Mouse (Mus musculus) C2C12 (cell line): ENCODE measurements around the gene Slc31a2.

Source experiments
- CTCF ChIP-seq: IDR thresholded peaks from one replicate; pipeline ENCODE4 v1.5.1; 2011; ENCODE audit not compliant: control insufficient read depth, insufficient read depth, insufficient read length
- MAX ChIP-seq: IDR thresholded peaks from one replicate; pipeline ENCODE4 v1.6.1; 2011; ENCODE audit warnings: mild to moderate bottlenecking, control low read depth
- MYOD1 ChIP-seq: IDR thresholded peaks from one replicate; pipeline ENCODE4 v1.6.1; 2011; ENCODE audit warnings: low read depth; ENCODE audit not compliant: control insufficient read depth, insufficient read length
- USF1 ChIP-seq: IDR thresholded peaks from one replicate; pipeline ENCODE4 v1.6.1; 2011; ENCODE audit warnings: low read depth, mild to moderate bottlenecking, control low read depth, moderate library complexity

DNA sequence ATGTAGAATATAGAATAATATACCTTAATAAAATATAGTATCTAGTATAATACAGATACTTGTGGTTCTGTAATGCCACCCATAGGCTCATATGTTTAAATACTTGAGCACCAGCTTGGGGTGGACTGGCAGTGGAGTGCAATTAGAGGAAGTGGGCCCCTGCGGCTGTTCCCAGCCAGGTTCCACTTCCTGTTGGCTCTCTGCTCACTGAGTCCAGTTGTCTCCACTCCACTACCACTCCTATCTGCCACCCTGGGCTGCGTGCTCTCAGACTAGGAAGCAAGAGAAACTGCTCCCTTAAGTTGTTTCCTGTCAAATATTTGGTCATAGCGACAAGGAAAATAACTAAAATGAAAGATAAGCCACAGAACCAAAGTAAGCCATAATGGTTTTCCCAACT lies 60.3 kb downstream of the Slc31a2 start:
- TF ChIP-seq CTCF (no peak), MYOD1 (no peak), MAX (no peak), USF1 (no peak)
